Mouse (Mus musculus) right cerebral cortex, postnatal 36 days (tissue): ENCODE measurements around the gene Fdxr.
A peak's percentile ranks its signal among the peaks of the same experiment; 100 is the strongest.

Experiments used
- DNase-seq, 2 experiments: peaks; one replicate each; pipeline ENCODE4 v3.0.0; 2022; ENCODE audit warnings: low spot score in 2 of 2, mixed read lengths in 1 of 2

Gene Fdxr

DNA sequence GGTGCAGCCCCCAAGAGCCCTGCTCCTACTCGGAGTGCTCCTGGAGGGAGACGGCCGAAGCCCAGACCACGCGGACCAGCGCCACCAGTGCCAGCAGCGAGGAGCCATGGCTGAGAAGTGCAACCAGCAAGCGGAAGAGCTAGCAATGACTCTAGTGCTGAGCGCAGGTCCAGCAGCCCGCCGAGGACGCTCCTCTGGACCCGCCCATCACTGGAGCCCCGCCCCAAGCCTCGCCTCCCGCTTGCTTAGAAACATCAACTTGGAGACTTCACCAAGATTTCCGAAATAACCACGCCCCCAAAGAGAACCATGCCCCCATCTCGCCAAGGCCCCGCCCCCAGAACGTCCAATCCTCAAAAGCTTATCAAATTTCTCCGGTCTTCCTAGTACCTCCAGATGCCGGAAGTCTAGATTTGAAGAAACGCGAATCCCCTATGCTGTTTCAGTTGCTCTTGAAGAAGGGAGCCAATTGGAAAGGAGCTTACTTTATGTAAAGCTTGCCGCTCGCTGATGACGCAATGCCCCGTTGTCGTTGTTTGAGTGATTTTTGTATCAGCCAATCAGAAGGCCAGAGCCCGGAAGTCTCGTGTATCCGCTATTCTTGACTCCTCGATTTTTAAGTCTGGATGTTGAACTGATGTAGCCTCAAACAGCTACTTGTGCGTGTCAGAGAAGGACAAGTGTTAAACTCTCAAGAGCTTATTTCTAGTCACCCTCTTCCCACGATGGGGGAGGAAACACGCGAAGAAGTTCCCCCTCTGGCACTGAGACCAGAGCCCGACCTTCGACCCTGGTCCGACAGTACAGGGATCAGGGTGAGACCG lies at the start of gene Fdxr:
TSS of gene Fdxr (minus strand) at position 271 of the 824 bp plus-strand sequence.
- DNase-seq = peak; percentile 95 to 98

DNA sequence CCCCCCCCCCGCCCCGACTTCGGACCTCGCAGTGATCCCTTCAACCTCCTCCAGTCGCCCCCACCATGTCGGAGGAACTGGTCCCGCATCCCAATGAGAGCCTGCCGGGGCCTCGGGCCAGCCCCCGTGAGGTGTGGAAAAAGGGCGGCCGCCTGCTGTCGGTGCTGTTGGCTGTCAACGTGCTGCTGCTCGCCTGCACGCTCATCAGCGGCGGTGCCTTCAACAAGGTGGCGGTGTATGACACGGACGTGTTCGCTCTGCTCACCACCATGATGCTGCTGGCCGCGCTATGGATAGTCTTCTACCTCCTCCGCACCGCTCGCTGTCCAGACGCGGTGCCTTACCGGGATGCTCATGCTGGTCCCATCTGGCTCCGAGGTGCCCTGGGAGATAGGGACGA lies 46.5 kb upstream of the Fdxr start:
- DNase-seq = no peak

DNA sequence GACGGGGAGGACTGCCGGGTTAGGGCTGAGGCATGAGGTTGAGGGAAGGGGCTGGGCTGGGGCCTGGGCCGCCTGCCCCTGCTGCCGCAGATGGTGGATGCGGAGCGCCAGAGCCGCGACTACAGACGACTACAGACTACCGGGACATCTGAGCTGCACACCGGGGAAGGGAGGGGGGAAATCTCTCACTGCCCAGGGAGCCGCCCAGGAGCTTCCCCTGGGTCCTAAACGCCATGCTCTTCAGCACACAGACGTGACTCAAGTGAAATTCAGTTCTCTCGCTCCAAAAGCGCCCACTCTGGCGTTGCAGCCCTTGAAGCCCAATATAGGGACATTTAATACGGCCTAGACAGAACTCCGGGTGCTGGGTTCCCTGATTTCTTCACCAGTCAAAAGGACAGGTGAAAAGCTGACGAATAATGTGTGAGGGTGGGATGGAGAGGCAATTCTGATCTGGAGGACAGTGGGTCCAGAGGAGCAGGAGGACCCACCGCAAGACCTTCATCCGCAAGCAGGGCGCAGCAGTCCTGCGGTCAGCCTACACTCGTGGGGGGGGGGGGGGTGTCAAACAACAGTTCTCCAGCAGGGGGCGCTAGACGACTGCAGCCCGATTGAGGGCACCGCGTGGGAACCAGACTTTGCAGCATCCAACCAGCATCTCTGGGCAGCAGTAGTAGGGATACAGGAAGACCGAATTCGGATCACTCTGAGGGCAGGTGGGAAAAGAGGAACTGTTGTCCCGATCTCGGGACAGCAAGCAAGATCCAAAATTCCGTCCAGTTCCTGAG lies 45.2 kb upstream of the Fdxr start, which contains the start of gene Ush1g:
TSS of gene Ush1g (minus strand) at position 136 of the 788 bp plus-strand sequence.
- no peak for DNase-seq

DNA sequence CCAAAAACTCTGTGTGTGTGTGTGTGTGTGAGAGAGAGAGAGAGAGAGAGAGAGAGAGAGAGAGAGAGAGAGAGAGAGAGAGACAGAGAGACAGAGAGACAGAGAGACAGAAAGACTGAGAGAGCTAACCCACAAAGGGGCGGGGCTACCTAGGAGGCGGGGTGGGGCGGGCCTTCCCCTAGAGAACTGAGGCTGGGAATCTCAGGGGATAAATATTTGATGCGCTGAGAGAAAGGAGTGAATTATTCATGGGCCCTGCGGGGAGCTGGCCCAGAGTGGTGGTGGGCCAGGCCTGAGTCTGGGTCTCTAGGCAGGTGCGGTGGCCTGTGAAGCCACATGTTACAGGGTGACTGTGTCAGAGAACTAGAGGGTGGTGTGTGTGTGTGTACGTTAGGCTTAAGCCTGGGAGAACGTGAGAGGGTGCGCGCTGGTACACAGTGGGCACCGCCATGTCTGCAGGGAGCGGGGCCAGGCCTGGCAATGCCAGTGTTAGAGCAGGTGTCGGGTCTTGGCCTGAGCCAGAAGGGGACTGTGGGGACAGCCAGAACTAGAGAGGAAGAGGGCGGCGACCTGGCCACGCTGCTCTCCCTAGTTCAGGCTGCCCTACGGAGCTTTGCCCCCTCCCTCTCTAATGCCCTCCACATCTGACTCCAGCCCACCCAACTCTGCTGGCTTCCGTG lies 43.0 kb upstream of the Fdxr start:
- DNase-seq = no peak

DNA sequence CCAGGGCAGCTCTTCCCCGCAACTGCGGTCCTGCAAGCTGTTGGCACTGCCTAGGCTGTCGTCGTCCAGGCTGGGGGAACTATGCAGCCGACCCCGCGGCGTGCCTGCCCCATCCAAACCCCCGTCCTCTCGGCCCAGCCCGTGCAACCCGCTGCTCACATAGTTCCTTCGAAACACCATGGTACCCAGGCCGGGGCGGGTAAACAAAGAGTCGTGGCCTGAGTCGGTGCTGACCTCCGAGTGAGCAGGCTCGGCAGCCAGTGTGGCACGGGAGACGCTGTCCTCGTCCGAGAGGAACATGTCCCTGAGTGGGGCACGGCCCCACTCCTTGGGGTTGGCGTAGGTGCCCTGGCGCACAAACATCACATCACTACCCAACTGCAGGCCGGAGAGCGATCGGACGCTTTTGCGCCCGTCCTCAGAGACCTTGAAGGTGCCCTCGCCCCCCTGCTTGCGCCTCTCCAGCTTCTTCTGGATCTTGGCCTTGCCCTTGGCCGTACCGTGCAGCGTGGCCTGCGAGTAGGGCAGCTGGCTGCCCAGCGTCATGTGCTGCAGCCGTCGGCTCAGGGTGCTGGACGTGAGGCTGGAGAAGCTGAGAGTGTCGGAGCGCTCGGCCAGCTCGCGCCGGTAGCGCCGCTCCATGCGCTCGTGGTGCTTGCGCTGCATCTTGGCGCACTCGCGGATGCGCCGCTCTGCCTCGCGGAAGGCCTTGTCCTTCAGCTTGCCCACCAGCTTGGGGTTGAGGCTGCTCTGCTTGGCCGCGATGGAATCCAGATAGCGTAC lies 41.6 kb upstream of the Fdxr start:
- no peak for DNase-seq

DNA sequence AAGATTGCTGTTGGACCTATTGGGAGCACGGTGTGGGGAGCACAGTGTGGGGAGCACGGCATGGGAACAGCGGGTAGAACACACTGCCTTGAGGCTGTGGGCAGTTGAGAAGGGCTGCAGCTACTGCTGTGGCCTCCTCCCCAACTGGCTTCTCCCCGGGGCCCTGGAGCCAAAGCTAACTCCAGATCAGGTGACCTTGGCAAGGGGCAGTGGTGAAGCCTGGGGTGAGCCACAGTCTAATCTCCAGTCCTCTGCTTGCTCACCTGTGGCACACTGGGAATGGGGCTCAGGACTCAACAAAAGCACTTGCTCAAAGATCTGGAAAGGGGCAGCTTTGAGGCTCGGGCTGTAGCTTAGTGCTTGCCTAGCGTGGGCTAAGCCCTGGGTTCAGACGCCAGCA lies 40.4 kb upstream of the Fdxr start:
- DNase-seq = no peak

DNA sequence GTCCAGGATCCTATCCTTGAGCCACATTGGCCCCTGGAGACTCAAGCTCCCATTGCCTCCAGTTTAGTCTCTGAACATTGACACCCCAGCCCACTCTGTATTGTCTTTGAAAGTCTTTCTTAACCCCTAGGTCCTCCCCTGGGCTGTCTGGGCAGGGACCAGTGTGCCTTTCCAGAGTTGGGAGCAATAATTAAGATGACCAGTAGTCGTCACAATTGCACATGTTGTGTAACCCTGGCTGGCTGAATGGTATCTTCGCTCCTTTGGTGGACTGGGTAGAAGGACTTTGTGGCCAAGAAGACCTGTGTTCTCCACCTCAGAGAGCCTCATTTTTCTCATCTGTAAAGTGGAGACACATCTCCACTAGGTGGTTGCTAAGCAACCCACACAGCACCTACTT lies 37.4 kb upstream of the Fdxr start:
- DNase-seq = no peak

DNA sequence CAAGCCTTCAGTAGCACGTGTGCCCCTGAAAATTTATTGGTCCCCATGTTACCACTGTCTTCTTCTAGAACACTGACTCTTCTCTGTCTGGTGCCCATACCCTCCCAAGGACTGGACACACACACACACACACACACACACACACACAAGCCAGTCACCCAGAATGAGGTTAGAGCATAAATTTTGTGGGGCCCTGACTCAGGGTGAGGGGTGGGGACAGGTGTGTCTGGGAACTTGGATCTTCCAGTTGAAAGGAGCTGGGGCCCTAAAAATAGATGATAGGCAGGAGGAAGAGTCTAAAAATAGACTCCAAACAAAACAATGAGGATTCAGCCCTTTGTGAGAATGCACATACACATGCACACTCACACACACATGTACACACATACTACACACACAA lies 31.9 kb upstream of the Fdxr start:
- DNase-seq = no peak

DNA sequence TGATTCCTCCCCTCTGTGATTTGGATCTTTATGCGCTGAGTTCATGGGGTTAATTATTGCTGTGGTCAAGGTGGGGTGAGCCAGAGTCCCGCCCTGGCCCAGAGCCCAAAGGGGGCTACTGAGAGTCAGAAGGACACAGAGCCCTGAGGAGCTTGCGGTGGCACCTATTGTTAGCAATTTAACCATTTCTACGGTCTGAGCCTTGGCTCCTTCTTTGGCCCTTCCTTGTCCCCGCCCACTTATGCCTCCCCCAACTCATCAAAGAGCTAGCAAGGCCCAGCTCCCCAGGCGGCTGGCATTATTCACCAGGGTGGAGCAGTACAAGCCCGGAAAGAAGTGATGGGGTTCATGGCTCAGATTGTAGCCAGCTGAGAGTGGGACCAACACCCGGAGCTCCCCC lies 30.0 kb upstream of the Fdxr start, which contains the start of gene Otop2:
TSS of gene Otop2 (plus strand) at position 301 of the 400 bp plus-strand sequence.
- DNase-seq = no peak

DNA sequence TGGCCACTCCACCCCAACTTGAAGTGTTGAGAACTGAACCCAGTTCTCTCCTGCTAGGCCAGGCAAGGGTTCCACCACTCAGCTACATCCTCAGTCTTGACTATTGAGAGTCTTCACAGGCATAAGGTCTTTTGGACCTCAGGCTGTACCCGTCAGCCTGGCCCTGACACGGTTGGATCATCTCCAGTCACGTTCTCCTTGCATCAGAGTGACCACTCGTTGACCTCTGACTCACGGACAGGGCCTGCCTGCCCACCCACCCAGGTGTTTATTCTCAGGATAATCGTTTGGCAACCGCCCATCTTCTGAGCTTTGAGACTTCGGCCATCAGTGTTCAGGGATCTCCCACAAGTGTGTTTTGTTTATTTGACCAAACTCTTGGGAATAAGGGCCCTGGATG lies 26.3 kb upstream of the Fdxr start:
- DNase-seq = no peak

DNA sequence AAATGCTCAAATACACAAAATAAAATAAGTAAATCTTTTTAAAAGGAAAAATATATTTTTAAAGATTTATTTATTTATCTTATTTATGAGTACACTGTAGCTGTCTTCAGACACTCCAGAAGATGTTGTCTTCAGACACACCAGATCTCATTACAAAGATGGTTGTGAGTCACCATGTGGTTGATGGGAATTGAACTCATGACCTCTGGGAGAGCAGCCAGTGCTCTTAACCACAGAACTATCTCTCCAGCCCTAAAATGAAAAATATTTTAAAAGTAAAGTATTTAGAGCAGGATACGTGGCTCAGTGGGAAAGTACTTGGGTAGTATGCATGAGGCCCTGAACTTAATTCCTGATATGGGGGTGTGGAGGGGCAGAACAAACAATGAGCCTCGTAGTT lies 24.5 kb upstream of the Fdxr start:
- no peak for DNase-seq

DNA sequence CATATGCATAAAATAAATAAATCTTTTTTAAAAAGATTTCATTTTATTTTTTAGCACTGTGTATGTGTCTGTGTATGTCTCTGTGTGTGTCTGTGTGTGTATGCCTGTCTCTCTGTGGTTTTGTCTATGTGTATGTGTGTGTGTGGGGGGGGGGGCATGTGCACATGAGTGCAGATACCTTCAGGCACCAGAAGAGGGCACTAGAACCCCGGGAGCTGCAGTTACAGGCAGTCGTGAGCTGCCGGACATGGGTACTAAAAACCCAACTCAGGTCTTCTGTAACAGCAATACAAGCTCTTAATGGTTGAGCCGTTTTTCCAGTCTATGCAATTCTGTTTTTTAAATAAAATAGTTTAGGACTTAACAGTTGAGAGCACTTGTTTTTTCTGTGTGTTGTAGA lies 23.9 kb upstream of the Fdxr start:
- no peak for DNase-seq

DNA sequence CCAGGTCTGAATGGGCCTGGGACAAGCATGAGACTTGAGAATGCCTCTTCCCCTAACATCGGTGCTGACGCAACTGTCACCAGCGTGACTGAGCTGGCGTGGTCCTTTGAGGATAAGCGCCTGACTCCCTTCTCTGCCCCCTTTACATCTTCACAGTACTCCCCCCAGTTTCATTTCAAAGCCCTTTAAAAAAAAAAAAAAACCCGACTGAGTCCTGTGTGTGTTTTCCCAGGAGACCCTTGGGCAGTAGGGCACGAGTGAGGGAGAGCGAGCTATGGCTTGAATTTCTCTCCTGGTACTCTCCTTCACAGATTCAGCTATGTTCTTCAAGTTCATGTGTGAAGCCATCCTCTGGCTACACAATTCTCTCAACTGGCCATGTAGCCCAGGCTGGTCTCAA lies 21.3 kb upstream of the Fdxr start:
- no peak for DNase-seq

DNA sequence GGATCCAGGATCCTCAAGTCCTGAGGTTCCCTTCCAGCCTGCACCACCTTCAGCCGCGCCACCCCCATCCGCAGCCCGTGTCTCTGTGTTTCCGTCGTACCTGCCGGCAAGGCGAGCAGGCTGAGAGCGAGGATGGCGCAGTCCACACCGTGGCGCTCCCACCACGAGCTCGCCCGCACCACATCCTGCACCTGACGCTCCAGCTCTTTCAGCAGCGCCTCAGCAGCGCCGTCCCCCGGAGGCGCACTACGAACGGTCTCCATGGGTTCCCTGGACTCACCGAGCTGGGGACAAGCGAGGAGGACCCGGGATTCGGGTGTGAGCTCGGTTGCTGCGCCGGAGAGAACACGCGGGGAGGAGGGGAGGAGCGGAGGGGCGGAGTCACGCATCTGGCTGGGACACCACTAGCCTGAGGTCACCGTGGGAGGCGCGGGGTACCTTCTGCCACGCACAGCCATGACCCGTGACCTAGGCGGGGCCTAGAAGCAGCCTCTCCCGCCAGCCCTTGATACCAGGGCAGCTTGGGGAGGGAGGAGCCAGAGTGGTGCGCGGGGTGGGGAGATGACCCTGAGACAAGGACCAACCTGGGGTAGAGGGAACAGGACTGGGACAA lies 20.5 kb upstream of the Fdxr start, which contains the start of gene Fads6:
TSS of gene Fads6 (minus strand) at position 450 of the 613 bp plus-strand sequence.
- peak; percentile 63 to 70 for DNase-seq

DNA sequence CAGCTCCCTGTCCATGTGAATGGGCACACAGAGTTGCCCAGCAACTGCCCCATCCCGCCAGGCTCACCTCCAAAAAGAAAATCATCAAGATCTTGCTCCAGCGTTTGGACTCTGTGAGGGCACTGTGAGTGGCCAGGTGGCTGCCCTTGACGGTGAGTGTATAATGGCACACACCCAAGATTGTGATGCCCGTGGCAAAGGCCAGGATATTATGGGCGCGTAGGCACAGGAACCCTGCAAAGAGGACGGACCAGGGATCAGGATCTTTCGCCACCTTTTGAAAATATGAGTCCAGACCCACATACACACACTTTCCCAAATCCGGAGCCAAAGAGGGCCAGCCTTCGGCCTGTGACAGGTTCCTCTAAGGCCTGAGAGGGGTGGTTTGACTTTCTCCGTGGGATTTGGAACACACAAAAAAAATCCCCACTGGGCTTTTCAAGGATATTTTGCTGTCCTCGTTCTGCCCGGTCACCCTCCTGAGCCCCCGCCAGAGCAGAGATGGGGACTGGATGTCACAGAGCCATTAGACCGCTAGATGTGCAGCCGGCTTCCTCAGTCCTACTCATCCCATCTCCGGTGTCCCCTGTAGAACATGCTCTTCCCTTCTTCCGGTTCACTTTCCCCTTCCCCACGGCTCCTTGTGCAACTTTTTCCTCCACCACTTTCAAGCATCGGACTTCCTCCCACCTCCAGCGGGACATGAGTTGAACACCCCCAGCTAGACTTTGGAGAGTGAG lies 19.8 kb upstream of the Fdxr start:
- DNase-seq = no peak

DNA sequence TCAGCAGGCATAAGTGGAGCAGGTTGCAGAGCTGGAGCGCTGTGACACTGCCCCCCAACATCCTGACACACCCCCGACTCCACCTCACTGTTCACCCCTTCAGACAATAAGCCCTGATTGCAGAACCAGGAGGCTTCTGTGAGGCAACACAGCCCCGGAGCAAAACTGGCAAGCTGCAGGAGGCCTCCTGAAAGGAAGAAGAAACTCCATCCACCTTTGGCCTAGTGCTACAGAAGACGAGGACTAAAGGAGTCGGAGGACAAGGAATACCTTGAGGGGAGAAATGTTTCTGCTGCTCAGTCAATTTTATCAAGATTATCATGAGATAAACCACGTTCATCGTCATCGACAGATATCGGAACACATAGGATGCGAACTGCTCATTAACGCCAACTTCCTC lies 19.1 kb upstream of the Fdxr start:
- no peak for DNase-seq

DNA sequence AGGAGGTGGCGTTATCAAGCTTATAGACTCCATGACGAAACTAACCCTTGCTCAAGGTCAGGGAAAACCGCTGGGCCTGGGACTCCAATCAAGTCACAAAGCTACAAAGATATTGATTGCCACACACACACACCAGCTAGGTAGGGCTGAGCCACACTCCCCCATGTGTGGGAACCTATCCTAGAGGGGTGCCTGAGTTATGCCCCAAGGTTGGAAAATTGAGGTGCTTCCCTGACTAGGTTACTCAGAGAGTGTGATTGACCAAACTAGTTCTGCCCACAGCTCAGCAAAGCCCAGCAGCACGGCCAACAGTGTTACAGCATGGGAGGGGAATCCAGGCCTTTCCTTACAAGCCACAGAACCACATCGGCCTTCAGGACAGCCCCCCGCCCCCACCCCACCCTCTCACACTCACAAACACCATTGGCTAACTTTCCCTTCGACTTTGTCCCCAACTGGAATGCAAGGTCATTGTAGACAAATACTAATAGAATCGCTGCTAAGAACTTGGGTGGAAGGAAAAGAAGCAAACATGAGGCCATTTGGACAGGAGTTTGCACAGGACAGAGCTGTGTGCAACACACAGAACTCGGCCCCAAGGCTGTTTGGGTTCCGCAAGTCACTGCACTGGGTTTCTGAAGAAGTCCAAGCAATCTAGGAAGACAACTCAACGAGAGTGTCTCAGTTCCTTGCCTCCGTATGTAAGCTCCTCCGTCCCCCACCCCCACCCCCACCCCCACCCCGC lies 16.0 kb upstream of the Fdxr start:
- no peak for DNase-seq

DNA sequence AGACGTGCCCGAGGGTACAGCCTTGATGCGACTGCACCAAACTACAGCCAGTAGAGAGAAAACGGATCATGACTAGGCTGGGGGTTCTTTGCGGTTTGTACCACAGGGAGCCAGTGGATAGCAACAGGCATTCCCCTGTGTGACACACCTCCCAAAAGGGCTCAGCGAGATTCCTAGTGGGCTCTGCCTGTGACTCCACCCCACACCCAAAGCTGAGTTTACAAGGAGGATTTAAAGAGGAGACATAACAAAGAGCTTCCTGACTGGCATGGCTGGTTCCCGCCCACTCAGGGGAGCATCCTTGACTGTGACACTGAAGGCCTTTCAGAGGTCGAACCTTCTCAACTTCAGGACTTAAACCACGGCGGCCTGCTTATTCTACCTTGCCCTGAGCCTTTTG lies 14.7 kb upstream of the Fdxr start:
- DNase-seq = no peak

DNA sequence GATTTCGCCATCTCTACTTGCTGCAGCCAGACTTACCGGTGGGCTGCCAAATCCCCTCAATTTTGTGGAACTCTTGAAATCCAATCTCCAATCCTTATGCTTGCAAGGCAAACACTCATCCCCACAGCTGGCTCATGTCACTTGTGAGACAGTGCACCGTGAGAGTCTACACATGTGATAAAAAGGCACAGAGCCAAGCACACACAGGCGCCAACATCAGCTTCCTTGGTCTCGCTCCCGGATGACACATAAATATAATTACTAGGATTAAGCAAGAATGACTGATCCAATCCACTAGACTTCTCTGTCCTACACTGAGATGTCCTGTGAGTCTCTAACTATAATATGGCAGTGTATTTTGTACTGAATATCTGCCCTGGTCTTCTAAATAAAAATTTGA lies 14.1 kb upstream of the Fdxr start:
- DNase-seq = no peak

DNA sequence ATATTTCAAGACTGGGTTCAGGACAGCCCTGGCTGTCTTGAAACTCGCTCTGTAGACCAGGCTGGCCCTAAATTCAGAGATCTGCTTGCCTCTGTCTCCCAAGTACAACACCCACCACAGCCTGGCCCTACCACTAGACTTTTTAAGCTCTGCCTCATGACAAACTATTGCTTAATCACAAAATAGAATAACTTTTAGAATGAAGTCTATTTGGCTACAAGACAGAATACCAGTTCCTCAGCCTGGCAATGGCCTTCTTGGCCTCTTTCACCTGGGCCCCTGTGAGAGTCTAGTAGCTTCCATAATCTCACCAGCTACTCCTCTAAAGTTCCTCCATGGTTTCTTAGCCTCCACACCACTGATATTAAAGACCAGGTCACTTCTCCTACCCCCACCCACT lies 13.5 kb upstream of the Fdxr start:
- no peak for DNase-seq
